Comparison of ENCODE assay signal across 8 mouse cellular contexts in the genomic region with DNA sequence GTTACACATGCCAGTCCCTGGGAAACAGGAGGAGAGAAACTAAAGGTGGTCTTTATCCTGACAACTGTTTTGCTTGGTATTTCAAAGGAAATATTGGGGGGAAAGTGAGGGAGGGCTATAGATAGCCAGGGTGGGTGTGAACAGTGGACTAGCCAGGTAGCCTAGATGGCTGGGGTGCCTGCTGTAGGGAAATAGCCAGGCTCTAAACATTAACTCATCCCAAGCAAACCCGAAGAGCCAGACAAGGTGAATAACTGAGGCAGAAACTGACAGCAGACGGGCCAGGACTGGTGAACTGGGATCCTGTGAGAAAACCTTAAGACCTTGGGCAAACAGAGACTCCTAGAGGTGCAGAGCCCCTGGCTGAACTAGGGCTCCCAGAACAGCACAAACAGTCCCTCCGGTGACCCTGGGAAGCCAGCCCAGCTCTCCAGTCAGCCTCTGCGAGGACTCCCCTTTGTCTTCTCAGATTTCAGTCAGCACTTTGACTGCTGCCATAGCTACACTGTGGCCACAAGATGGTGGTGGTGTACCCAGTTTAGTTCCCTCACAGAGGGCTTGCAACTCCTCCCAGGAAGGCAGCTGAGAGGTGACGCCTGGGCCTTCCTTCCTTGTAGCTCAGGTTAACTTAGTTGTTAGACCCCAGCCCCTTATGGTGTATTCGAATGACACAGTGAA. TPM values are rescaled to one million over a fixed set of nuclear protein-coding genes. Genes with fewer than 3 reads are reported as not detected.
DNase-seq lines count a peak whose midpoint lies in the region; ATAC-seq and TF ChIP-seq lines count a peak whose summit lies in the region.

No protein-coding gene starts in this region.

- H3K4me3 ChIP-seq in CH12.LX (replicated peaks in 1 of 3; ENCODE audit: low read depth in 2 of 3, low read length in 2 of 3, poor library complexity in 1 of 3), result no peak overlapping the region
- no peak overlapping the region for H3K4me3 ChIP-seq in forebrain, embryonic 13.5 days
- H3K4me3 ChIP-seq in heart, postnatal 0 days (ENCODE audit: low read depth, low read length), result no peak overlapping the region
- H3K4me3 ChIP-seq in liver, embryonic 14.5 days (ENCODE audit: insufficient read depth in 1 of 2, low read depth in 2 of 2, low read length in 2 of 2), result no peak overlapping the region
- no peak overlapping the region for H3K4me3 ChIP-seq in neural tube, embryonic 12.5 days
- H3K4me3 ChIP-seq in thymus, adult 2 months (ENCODE audit: control insufficient read depth, insufficient read depth, low read length), result no peak overlapping the region

- no peak overlapping the region for H3K27ac ChIP-seq in CH12.LX (ENCODE audit: insufficient read depth, low read depth)
- H3K27ac ChIP-seq in forebrain, embryonic 13.5 days, result peak overlapping the region; percentile 74
- peak overlapping the region; percentile 72 for H3K27ac ChIP-seq in heart, postnatal 0 days (ENCODE audit: low read depth)
- no peak overlapping the region for H3K27ac ChIP-seq in liver, embryonic 14.5 days
- H3K27ac ChIP-seq in neural tube, embryonic 12.5 days, result 0 out of 2 replicates have a peak overlapping the region, but pooled peaks have one; percentile 11
- H3K27ac ChIP-seq in thymus, adult 2 months (ENCODE audit: control insufficient read depth, insufficient read depth, low read length), result no peak overlapping the region

- in situ Hi-C loops in CH12.LX (cut with MboI; ENCODE audit: low pct_ligation_motif_present, low pct_unique_long_range_greater_than_20kb, low sequenced_read_pairs), result loop anchor here (5.0 to 10.0 kb wide), 3 partner anchors 48 to 390 kb away; no protein-coding TSS in a partner anchor

- H3K9me3 ChIP-seq in CH12.LX (replicated peaks; ENCODE audit: low read length), result no peaks in the 10 kb centered on the region
- no peaks in the 10 kb centered on the region for H3K9me3 ChIP-seq in forebrain, embryonic 13.5 days (replicated peaks)
- H3K9me3 ChIP-seq in heart, postnatal 0 days (replicated peaks; ENCODE audit: control insufficient read depth, low read length), result no peaks in the 10 kb centered on the region
- H3K9me3 ChIP-seq in liver, embryonic 14.5 days (ENCODE audit: control insufficient read depth, low read length), result no peaks in the 10 kb centered on the region
- H3K9me3 ChIP-seq in neural tube, embryonic 12.5 days, result no peaks in the 10 kb centered on the region

- TF ChIP-seq POLR2A in CH12.LX (IDR thresholded peaks at IDR 0.05; ENCODE audit: low read depth, low read length), result no peak
- TF ChIP-seq POLR2A in thymus, adult 2 months (IDR thresholded peaks at IDR 0.05; ENCODE audit: control insufficient read depth, extremely low read depth, insufficient read depth, low read length, poor library complexity), result no peak

- peak; percentile 74 for DNase-seq in CH12.LX (ENCODE audit: extremely low read depth)
- peak; percentile 74 for DNase-seq in brain, embryonic 18.5 days (ENCODE audit: low read depth, low spot score)
- DNase-seq in heart, postnatal 0 days (ENCODE audit: low spot score), result peak; percentile 96
- peak; percentile 79 to 89 for DNase-seq in kidney, postnatal 25 days
- DNase-seq in liver, embryonic 14.5 days (ENCODE audit: low read depth in 3 of 3, low spot score in 3 of 3), result peak in 2 of 3 experiments; percentile 35 to 42
- DNase-seq in thymus, adult 2 months, result peak; percentile 66

- H3K27me3 ChIP-seq in CH12.LX (replicated peaks), result no peaks in the 10 kb centered on the region
- H3K27me3 ChIP-seq in forebrain, embryonic 13.5 days, result no peaks in the 10 kb centered on the region
- H3K27me3 ChIP-seq in heart, postnatal 0 days (ENCODE audit: control insufficient read depth, insufficient read depth, low read length), result no peaks in the 10 kb centered on the region
- H3K27me3 ChIP-seq in liver, embryonic 14.5 days (ENCODE audit: control insufficient read depth, insufficient read depth, low read length), result no peaks in the 10 kb centered on the region
- no peaks in the 10 kb centered on the region for H3K27me3 ChIP-seq in neural tube, embryonic 12.5 days (replicated peaks)
- no peaks in the 10 kb centered on the region for H3K27me3 ChIP-seq in thymus, adult 2 months (ENCODE audit: control insufficient read depth, insufficient read depth, low read length)

- TF ChIP-seq RAD21 in CH12.LX (IDR thresholded peaks at IDR 0.05; ENCODE audit: low read depth, low read length), result peak; percentile 77

- no peak overlapping the region for H3K9ac ChIP-seq in CH12.LX (ENCODE audit: insufficient read depth, low read depth)
- peak overlapping the region; percentile 46 for H3K9ac ChIP-seq in forebrain, embryonic 13.5 days
- H3K9ac ChIP-seq in heart, postnatal 0 days (replicated peaks; ENCODE audit: low read depth, low read length), result no peak overlapping the region
- H3K9ac ChIP-seq in liver, embryonic 14.5 days (replicated peaks), result no peak overlapping the region
- 0 out of 2 replicates have a peak overlapping the region, but pooled peaks have one; percentile 1 for H3K9ac ChIP-seq in neural tube, embryonic 12.5 days

- 0 out of 4 replicates have a peak, but pooled peaks cover 0 to 3% of the 10 kb centered on the region in 2 experiments for H3K4me1 ChIP-seq in CH12.LX (ENCODE audit: control insufficient read depth in 1 of 2, insufficient read depth in 2 of 2)
- no peaks in the 10 kb centered on the region for H3K4me1 ChIP-seq in forebrain, embryonic 13.5 days
- peaks cover 17% of the 10 kb centered on the region for H3K4me1 ChIP-seq in heart, postnatal 0 days (ENCODE audit: control insufficient read depth, insufficient read depth)
- H3K4me1 ChIP-seq in liver, embryonic 14.5 days (replicated peaks; ENCODE audit: control insufficient read depth in 2 of 2, insufficient read depth in 2 of 2, low read length in 1 of 2), result peaks cover 0 to 12% of the 10 kb centered on the region in 2 experiments; a peak in 2 of 4 replicates
- H3K4me1 ChIP-seq in neural tube, embryonic 12.5 days, result no peaks in the 10 kb centered on the region
- H3K4me1 ChIP-seq in thymus, adult 2 months (replicated peaks; ENCODE audit: control insufficient read depth, insufficient read depth, low read length), result no peaks in the 10 kb centered on the region

- dilution Hi-C loops in CH12.LX (cut with MboI; ENCODE audit: extremely low pct_ligation_motif_present, extremely low pct_unique_long_range_greater_than_20kb, low sequenced_read_pairs), result no loop called here

- TF ChIP-seq CTCF in CH12.LX (conservative IDR thresholded peaks at IDR 0.05 in 1 of 2, IDR thresholded peaks at IDR 0.05 in 1 of 2; ENCODE audit: low read depth in 2 of 2, low read length in 2 of 2), result peak in 1 of 2 experiments; percentile 77; a peak in 2 of 4 replicates
- peak; percentile 96 for TF ChIP-seq CTCF in heart, postnatal 0 days (IDR thresholded peaks at IDR 0.05; ENCODE audit: low read depth)
- TF ChIP-seq CTCF in liver, embryonic 14.5 days (IDR thresholded peaks at IDR 0.05; ENCODE audit: low read depth), result peak; percentile 79
- TF ChIP-seq CTCF in thymus, adult 2 months (IDR thresholded peaks at IDR 0.05; ENCODE audit: borderline replicate concordance, control insufficient read depth, extremely low read depth, insufficient read depth, low read length, poor library complexity), result no peak

- WGBS in forebrain, embryonic 13.5 days, result 36% methylated on average over 6 of the region's 6 CpGs
- WGBS in heart, postnatal 0 days, result 34% methylated on average over 6 of the region's 6 CpGs
- WGBS in liver, embryonic 14.5 days (ENCODE audit: insufficient replicate concordance), result 49% methylated on average over 6 of the region's 6 CpGs
- 30% methylated on average over 6 of the region's 6 CpGs for WGBS in neural tube, embryonic 12.5 days
- WGBS in thymus, adult 2 months, result 61% methylated on average over 6 of the region's 6 CpGs

- no peak overlapping the region for H3K4me2 ChIP-seq in CH12.LX (ENCODE audit: insufficient read depth, low read depth, poor library complexity, severe bottlenecking)
- no peak overlapping the region for H3K4me2 ChIP-seq in forebrain, embryonic 13.5 days
- no peak overlapping the region for H3K4me2 ChIP-seq in heart, postnatal 0 days (ENCODE audit: low read depth, low read length)
- H3K4me2 ChIP-seq in liver, embryonic 14.5 days (ENCODE audit: low read depth), result no peak overlapping the region
- no peak overlapping the region for H3K4me2 ChIP-seq in neural tube, embryonic 12.5 days (replicated peaks)

- no peaks in the 10 kb centered on the region for H3K79me2 ChIP-seq in CH12.LX (replicated peaks; ENCODE audit: control insufficient read depth, extremely low read depth, insufficient read depth, poor library complexity, severe bottlenecking)

- ATAC-seq in forebrain, embryonic 13.5 days, result peak; percentile 86
- ATAC-seq in heart, postnatal 0 days (ENCODE audit: insufficient read depth, low read depth), result peak; percentile 81
- peak; percentile 51 for ATAC-seq in liver, embryonic 14.5 days (ENCODE audit: insufficient read depth)
- ATAC-seq in neural tube, embryonic 12.5 days (ENCODE audit: low FRiP score, low read depth), result peak; percentile 73; the same call in 1 of the 2 replicates

- no peak for TF ChIP-seq EP300 in CH12.LX (IDR thresholded peaks at IDR 0.05; ENCODE audit: low read length)
- no peak for TF ChIP-seq EP300 in heart, postnatal 0 days (IDR thresholded peaks at IDR 0.05; ENCODE audit: low read depth)
- TF ChIP-seq EP300 in liver, embryonic 14.5 days (IDR thresholded peaks at IDR 0.05; ENCODE audit: low read depth), result no peak

- H3K36me3 ChIP-seq in CH12.LX (replicated peaks in 1 of 2; ENCODE audit: control insufficient read depth in 1 of 2, insufficient read depth in 1 of 2, low read length in 1 of 2), result peaks cover 54 to 91% of the 10 kb centered on the region in 2 experiments
- peaks cover 67% of the 10 kb centered on the region for H3K36me3 ChIP-seq in forebrain, embryonic 13.5 days (ENCODE audit: poor library complexity, severe bottlenecking)
- H3K36me3 ChIP-seq in heart, postnatal 0 days (replicated peaks; ENCODE audit: control insufficient read depth, insufficient read depth, low read length), result peaks cover 45% of the 10 kb centered on the region
- H3K36me3 ChIP-seq in liver, embryonic 14.5 days (replicated peaks; ENCODE audit: control insufficient read depth, insufficient read depth, low read depth), result peaks cover 47% of the 10 kb centered on the region
- H3K36me3 ChIP-seq in neural tube, embryonic 12.5 days, result peaks cover 37% of the 10 kb centered on the region
- peaks cover 48% of the 10 kb centered on the region for H3K36me3 ChIP-seq in thymus, adult 2 months (ENCODE audit: control insufficient read depth, insufficient read depth, low read length)

RNA-seq across cellular contexts. Expression of gene Cdc25a, which starts 19.2 kb away (rescaled TPM):
- 32.4 and 54.6 TPM in 2 replicates for total RNA-seq in CH12.LX (2012; rRNA removed)
- 32.2 and 32.6 TPM in 2 replicates for total RNA-seq in CH12.LX (2014; rRNA removed)
- 74.9 TPM in 2 replicates for polyA plus RNA-seq in CH12.LX (2012; ENCODE audit: insufficient read length, low read depth)
- polyA plus RNA-seq in forebrain, embryonic 13.5 days (2015; fragmentation: Nextera tagmentation; extraction: Ambion mirVana), result 26.1 and 28.5 TPM in 2 replicates
- 7.7 and 14.3 TPM in 2 replicates for total RNA-seq in heart, postnatal 0 days (2014; rRNA removed; ENCODE audit: low replicate concordance)
- 7.0 TPM in 2 replicates for polyA plus RNA-seq in heart, postnatal 0 days (2015; fragmentation: Nextera tagmentation; extraction: Ambion mirVana)
- 7.6 and 10.8 TPM in 2 replicates for polyA plus RNA-seq in liver, embryonic 14.5 days (2012; rRNA removed)
- 11.9 and 14.9 TPM in 2 replicates for polyA plus RNA-seq in liver, embryonic 14.5 days (2014; fragmentation: Nextera tagmentation; extraction: Ambion mirVana)
- 33.9 and 36.3 TPM in 2 replicates for polyA plus RNA-seq in neural tube, embryonic 12.5 days (2016; fragmentation: Nextera tagmentation; extraction: Ambion mirVana)
- polyA plus RNA-seq in thymus, adult 2 months (2012; rRNA removed), result 16.6 and 21.9 TPM in 2 replicates

RNA-seq across cellular contexts. Expression of gene Map4, which starts 36.7 kb away (rescaled TPM):
- total RNA-seq in CH12.LX (2012; rRNA removed) (23.1 and 28.9 TPM in 2 replicates), CH12.LX (2014; rRNA removed) (13.8 and 14.4 TPM in 2 replicates)
- polyA plus RNA-seq in CH12.LX (2012; ENCODE audit: insufficient read length, low read depth), result 40.6 and 45.8 TPM in 2 replicates
- 81.7 and 90.6 TPM in 2 replicates for polyA plus RNA-seq in forebrain, embryonic 13.5 days (2015; fragmentation: Nextera tagmentation; extraction: Ambion mirVana)
- 145 and 172 TPM in 2 replicates for total RNA-seq in heart, postnatal 0 days (2014; rRNA removed; ENCODE audit: low replicate concordance)
- polyA plus RNA-seq in heart, postnatal 0 days (2015; fragmentation: Nextera tagmentation; extraction: Ambion mirVana), result 50.6 and 54.2 TPM in 2 replicates
- 13.5 and 16.0 TPM in 2 replicates for polyA plus RNA-seq in liver, embryonic 14.5 days (2012; rRNA removed)
- 6.6 and 7.7 TPM in 2 replicates for polyA plus RNA-seq in liver, embryonic 14.5 days (2014; fragmentation: Nextera tagmentation; extraction: Ambion mirVana)
- 141 and 161 TPM in 2 replicates for polyA plus RNA-seq in neural tube, embryonic 12.5 days (2016; fragmentation: Nextera tagmentation; extraction: Ambion mirVana)
- polyA plus RNA-seq in thymus, adult 2 months (2012; rRNA removed), result 420 and 463 TPM in 2 replicates

RNA-seq across cellular contexts. Expression of gene Camp, which starts 45.1 kb away (rescaled TPM):
- not detected in 2 replicates for total RNA-seq in CH12.LX (2012; rRNA removed)
- total RNA-seq in CH12.LX (2014; rRNA removed), result not detected in 2 replicates
- polyA plus RNA-seq in CH12.LX (2012; ENCODE audit: insufficient read length, low read depth), result not detected in 2 replicates
- 0.33 and 0.45 TPM in 2 replicates for polyA plus RNA-seq in forebrain, embryonic 13.5 days (2015; fragmentation: Nextera tagmentation; extraction: Ambion mirVana)
- total RNA-seq in heart, postnatal 0 days (2014; rRNA removed; ENCODE audit: low replicate concordance), result 8.4 TPM in 1 of 2 replicates, not detected in the other
- polyA plus RNA-seq in heart, postnatal 0 days (2015; fragmentation: Nextera tagmentation; extraction: Ambion mirVana), result 0.89 and 1.2 TPM in 2 replicates
- 54.1 and 56.1 TPM in 2 replicates for polyA plus RNA-seq in liver, embryonic 14.5 days (2012; rRNA removed)
- polyA plus RNA-seq in liver, embryonic 14.5 days (2014; fragmentation: Nextera tagmentation; extraction: Ambion mirVana), result 78.5 and 101 TPM in 2 replicates
- polyA plus RNA-seq in neural tube, embryonic 12.5 days (2016; fragmentation: Nextera tagmentation; extraction: Ambion mirVana), result 1.8 and 2.2 TPM in 2 replicates
- polyA plus RNA-seq in thymus, adult 2 months (2012; rRNA removed), result 14.2 and 22.2 TPM in 2 replicates

Comparison
In these comparisons a context has a peak if more than half of its experiments do, and no peak if none do; other contexts are left out.
1. DNase-seq: peak in every context shown above with its lines; median percentile 96 in heart, postnatal 0 days; 84 in kidney, postnatal 25 days; 74 in CH12.LX; 74 in brain, embryonic 18.5 days; 66 in thymus, adult 2 months; 38 in liver, embryonic 14.5 days.
2. H3K27ac ChIP-seq: peak in forebrain, embryonic 13.5 days (single experiment), heart, postnatal 0 days (single experiment) and neural tube, embryonic 12.5 days (single experiment); none in CH12.LX (single experiment), liver, embryonic 14.5 days (single experiment) and thymus, adult 2 months (single experiment).
3. H3K9ac ChIP-seq: peak in forebrain, embryonic 13.5 days (single experiment) and neural tube, embryonic 12.5 days (single experiment); none in CH12.LX (single experiment), heart, postnatal 0 days (single experiment) and liver, embryonic 14.5 days (single experiment).
4. Peak in every context shown above with its lines, with median percentiles within 50 percentile points of each other: ATAC-seq.